Mouse (Mus musculus): ENCODE data around the gene Aacs.

- no peak for TF ChIP-seq CTCF (IDR thresholded peaks at IDR 0.05; ENCODE audit: low read depth)
- no peak for TF ChIP-seq EP300 (optimal IDR thresholded peaks at IDR 0.05)
Observed at GRCm38 (mm10) chr5:125444554-125444953, 31.1 kb upstream of the Aacs start.
